Mouse (Mus musculus) myocyte (in vitro differentiated cells): ENCODE data around the gene Inpp5e. TPM values are rescaled to one million over a fixed set of nuclear protein-coding genes. Genes with fewer than 3 reads are reported as not detected.

Source experiments
- H3K27me3 ChIP-seq: one replicate; pipeline ENCODE4 v1.6.1; 2011; ENCODE audit not compliant: control insufficient read depth, insufficient read depth, insufficient read length
- H3K36me3 ChIP-seq: one replicate; pipeline ENCODE4 v1.6.1; 2011; ENCODE audit not compliant: control insufficient read depth, insufficient read depth
- H3K4me2 ChIP-seq: one replicate; pipeline ENCODE4 v1.6.1; 2011; ENCODE audit warnings: low read depth, control low read depth
- H3K4me3 ChIP-seq: one replicate; pipeline ENCODE4 v1.5.1; 2011; ENCODE audit warnings: mild to moderate bottlenecking, control low read depth, moderate library complexity
- H3K79me2 ChIP-seq: one replicate; pipeline ENCODE4 v1.6.1; 2011; ENCODE audit not compliant: control insufficient read depth, insufficient read depth
- H3ac ChIP-seq: one replicate; pipeline ENCODE4 v1.6.1; 2011; ENCODE audit not compliant: control insufficient read depth, insufficient read length
- CEBPB ChIP-seq: IDR thresholded peaks from 2 replicates; pipeline ENCODE4 v1.6.1; 2011; ENCODE audit warnings: mild to moderate bottlenecking, moderate library complexity; ENCODE audit not compliant: poor library complexity, insufficient read depth, severe bottlenecking
- E2F4 ChIP-seq: IDR thresholded peaks from one replicate; pipeline ENCODE4 v1.6.1; 2011; ENCODE audit warnings: mild to moderate bottlenecking, control low read depth, moderate library complexity; ENCODE audit not compliant: insufficient read depth
- MAX ChIP-seq: IDR thresholded peaks from one replicate; pipeline ENCODE4 v1.6.1; 2011; ENCODE audit warnings: low read depth, mild to moderate bottlenecking, control low read depth
- MYOD1 ChIP-seq, 3 experiments: IDR thresholded peaks; one replicate each; pipeline ENCODE4 v1.6.1; 2011; ENCODE audit warnings: control low read depth in 2 of 3, low read depth in 2 of 3, mild to moderate bottlenecking in 2 of 3, moderate library complexity in 1 of 3; ENCODE audit not compliant: insufficient read length in 2 of 3, control insufficient read depth in 1 of 3
- MYOG ChIP-seq, 3 experiments: IDR thresholded peaks; one replicate each; pipeline ENCODE4 v1.6.1; 2011; ENCODE audit warnings: control low read depth in 2 of 3, low read depth in 2 of 3, mild to moderate bottlenecking in 2 of 3; ENCODE audit not compliant: insufficient read length in 2 of 3, control insufficient read depth in 1 of 3, insufficient read depth in 1 of 3
- POLR2A ChIP-seq: IDR thresholded peaks from one replicate; pipeline ENCODE4 v1.6.1; 2011; ENCODE audit warnings: low read depth, mild to moderate bottlenecking, control low read depth, moderate library complexity; ENCODE audit not compliant: insufficient read length
- POLR2AphosphoS2 ChIP-seq: IDR thresholded peaks from one replicate; pipeline ENCODE4 v1.6.1; 2011; ENCODE audit warnings: low read depth, control low read depth; ENCODE audit not compliant: insufficient read length
- REST ChIP-seq: IDR thresholded peaks from one replicate; pipeline ENCODE4 v1.6.1; 2011; ENCODE audit warnings: mild to moderate bottlenecking, control low read depth, moderate library complexity; ENCODE audit not compliant: insufficient read depth, insufficient read length
- SRF ChIP-seq: IDR thresholded peaks from one replicate; pipeline ENCODE4 v1.6.1; 2011; ENCODE audit warnings: low read depth; ENCODE audit not compliant: control insufficient read depth, insufficient read length
- TCF12 ChIP-seq: IDR thresholded peaks from one replicate; pipeline ENCODE4 v1.6.1; 2011; ENCODE audit warnings: mild to moderate bottlenecking, control low read depth; ENCODE audit not compliant: poor library complexity, insufficient read depth, severe bottlenecking
- TCF3 ChIP-seq: IDR thresholded peaks from one replicate; pipeline ENCODE4 v1.6.1; 2011; ENCODE audit warnings: low read depth, control low read depth; ENCODE audit not compliant: insufficient read length
- USF1 ChIP-seq: IDR thresholded peaks from one replicate; pipeline ENCODE4 v1.6.1; 2011; ENCODE audit warnings: low read depth, mild to moderate bottlenecking, control low read depth, moderate library complexity
- polyA plus RNA-seq: library from polyadenylated mRNA; unstranded; fragments of >200 nt; fragmentation: generic; extraction: Trizol; gene quantifications from one replicate; pipeline ENCODE4 v1.2.1, GENCODE M21; 2012; ENCODE audit warnings: missing spikeins

Inpp5e gene
- polyA plus RNA-seq, 1 experiment: 9.3 TPM

DNA sequence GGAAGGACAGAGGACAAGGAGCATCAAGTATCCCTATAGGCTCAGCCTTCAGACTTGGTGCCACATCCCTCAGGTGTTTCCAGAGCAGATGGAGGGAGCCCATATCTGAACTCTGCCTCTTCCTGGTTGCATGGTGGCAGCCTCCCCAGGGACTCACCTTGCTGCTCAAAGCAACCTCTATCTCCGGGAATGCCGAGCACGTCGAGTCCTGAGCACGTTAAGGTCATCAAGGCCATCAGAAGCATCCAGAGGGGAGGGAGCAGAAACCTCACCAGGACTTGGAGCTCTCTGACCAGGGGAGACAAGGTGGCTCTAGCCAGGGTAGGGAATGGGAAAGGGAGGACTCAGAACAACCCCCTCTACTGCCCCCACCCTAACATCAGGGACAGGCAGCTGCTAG lies 45.5 kb downstream of the Inpp5e start:
- Histone ChIP-seq H3K4me2 (no peak overlapping the region), H3K79me2 (no peaks in the 10 kb centered on the region), H3ac (no peak overlapping the region), H3K4me3 (no peak overlapping the region), H3K27me3 (no peaks in the 10 kb centered on the region), H3K36me3 (peaks cover 8% of the 10 kb centered on the region)
- TF ChIP-seq REST (no peak), POLR2AphosphoS2 (peak; percentile 34), POLR2A (no peak), SRF (no peak)

- no peak overlapping the region for H3K4me2 ChIP-seq
- H3K36me3 ChIP-seq: peaks cover 8% of the 10 kb centered on the region
- no peak for TF ChIP-seq REST
- TF ChIP-seq SRF: no peak
- peak; percentile 38 for TF ChIP-seq POLR2AphosphoS2
- TF ChIP-seq TCF3: no peak
- no peak for TF ChIP-seq TCF12
- H3ac ChIP-seq: no peak overlapping the region
- no peaks in the 10 kb centered on the region for H3K27me3 ChIP-seq
- no peaks in the 10 kb centered on the region for H3K79me2 ChIP-seq
- no peak overlapping the region for H3K4me3 ChIP-seq
These were observed 46.0 kb downstream of the Inpp5e start for GRCm38 (mm10) chr2:26362991-26363390.

GRCm38 (mm10) chr2:26360772-26361171 lies 48.2 kb downstream of the Inpp5e start, which contains the start of gene Card9:
Card9 (minus strand) TSS chr2:26360918.
- H3K79me2 ChIP-seq: no peaks in the 10 kb centered on the region
- H3K4me2 ChIP-seq: no peak within 1 kb of the TSS
- no peak within 1 kb of the TSS for H3ac ChIP-seq
- no peak within 1 kb of the TSS for H3K4me3 ChIP-seq
- no peaks in the 10 kb centered on the region for H3K36me3 ChIP-seq
- TF ChIP-seq POLR2AphosphoS2: peak; percentile 15
- no peak for TF ChIP-seq CEBPB
- H3K27me3 ChIP-seq: no peaks in the 10 kb centered on the region

- Histone ChIP-seq H3K27me3 (no peaks in the 10 kb centered on the region), H3ac (no peak overlapping the region), H3K79me2 (no peaks in the 10 kb centered on the region), H3K4me2 (no peak overlapping the region), H3K4me3 (no peak overlapping the region), H3K36me3 (no peaks in the 10 kb centered on the region)
- TF ChIP-seq POLR2AphosphoS2: no peak
These were observed 49.0 kb downstream of the Inpp5e start for GRCm38 (mm10) chr2:26359983-26360382.

DNA sequence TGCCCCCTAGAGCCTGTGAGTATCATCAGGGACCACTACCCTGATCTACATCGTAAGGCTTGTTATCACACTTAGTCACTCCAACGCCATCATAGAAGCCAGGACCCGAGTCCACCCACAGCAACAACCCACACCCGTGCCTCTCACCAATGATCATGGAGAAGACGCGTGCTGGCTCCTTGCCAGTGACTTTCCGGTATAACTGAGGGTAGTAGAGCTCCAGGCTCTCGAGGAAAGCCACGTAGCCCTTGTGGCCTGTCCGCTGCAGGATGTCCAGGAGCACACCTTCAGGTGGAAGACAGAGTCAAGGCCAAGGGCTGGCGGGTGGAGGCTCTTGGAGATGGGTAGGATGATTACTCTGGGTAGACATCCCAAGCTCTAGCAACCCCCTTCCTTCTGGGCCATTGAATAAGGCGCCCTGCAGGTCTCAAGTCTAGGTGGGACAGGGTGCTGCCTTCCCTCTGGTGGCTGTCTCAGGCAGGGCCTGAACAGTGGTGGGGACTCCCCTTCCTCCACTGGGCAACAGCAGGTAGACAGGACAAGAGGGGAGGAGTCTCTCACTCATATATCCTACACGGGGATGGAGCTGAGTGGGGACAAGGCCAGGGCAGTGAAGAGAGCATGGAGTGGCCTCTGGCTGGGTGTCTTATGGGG lies 50.2 kb downstream of the Inpp5e start:
- H3K27me3 ChIP-seq: no peaks in the 10 kb centered on the region
- no peak overlapping the region for H3K4me2 ChIP-seq
- no peak overlapping the region for H3K4me3 ChIP-seq
- no peaks in the 10 kb centered on the region for H3K79me2 ChIP-seq
- TF ChIP-seq POLR2A: no peak
- no peak for TF ChIP-seq MYOD1 (IDR thresholded peaks at IDR 0.05; ENCODE audit: control insufficient read depth in 1 of 3, insufficient read length in 2 of 3, low read depth in 2 of 3)
- no peak for TF ChIP-seq CEBPB
- TF ChIP-seq MAX: no peak
- no peak for TF ChIP-seq POLR2AphosphoS2
- TF ChIP-seq USF1: no peak
- no peak for TF ChIP-seq TCF12
- no peak for TF ChIP-seq TCF3
- no peak for TF ChIP-seq E2F4
- TF ChIP-seq SRF: no peak
- no peak for TF ChIP-seq MYOG (IDR thresholded peaks at IDR 0.05; ENCODE audit: control insufficient read depth in 1 of 3, insufficient read depth in 1 of 3, insufficient read length in 2 of 3, low read depth in 2 of 3)
- no peak overlapping the region for H3ac ChIP-seq
- no peaks in the 10 kb centered on the region for H3K36me3 ChIP-seq

- H3K36me3 ChIP-seq: no peaks in the 10 kb centered on the region
- H3K4me2 ChIP-seq: no peak overlapping the region
- no peaks in the 10 kb centered on the region for H3K79me2 ChIP-seq
- no peaks in the 10 kb centered on the region for H3K27me3 ChIP-seq
- no peak overlapping the region for H3ac ChIP-seq
- TF ChIP-seq CEBPB (no peak), REST (no peak), MYOG (IDR thresholded peaks at IDR 0.05; ENCODE audit: control insufficient read depth in 1 of 3, insufficient read depth in 1 of 3, insufficient read length in 2 of 3, low read depth in 2 of 3) (no peak), E2F4 (no peak), USF1 (no peak), MYOD1 (IDR thresholded peaks at IDR 0.05; ENCODE audit: control insufficient read depth in 1 of 3, insufficient read length in 2 of 3, low read depth in 2 of 3) (no peak), TCF3 (no peak), POLR2A (no peak), SRF (no peak), POLR2AphosphoS2 (no peak), TCF12 (no peak)
- no peak overlapping the region for H3K4me3 ChIP-seq
These were observed 51.5 kb downstream of the Inpp5e start for GRCm38 (mm10) chr2:26357484-26357883.
